Mouse (Mus musculus) small intestine, adult 2 months (tissue): ENCODE measurements around the gene Fbxo3.

Source experiments
- CTCF ChIP-seq: fragments of 200-500 bp; IDR thresholded peaks from 2 replicates; pipeline ENCODE4 v1.5.1; 2012; ENCODE audit warnings: low read depth, mild to moderate bottlenecking, control low read depth, inconsistent platforms, low read length, moderate library complexity, mixed read lengths; ENCODE audit not compliant: insufficient replicate concordance, insufficient read length; ENCODE audit errors: extremely low read depth
- POLR2A ChIP-seq: fragments of 200-500 bp; IDR thresholded peaks from 2 replicates; pipeline ENCODE4 v1.6.1; 2012; ENCODE audit warnings: low read depth, mild to moderate bottlenecking, control low read depth, inconsistent platforms, low read length, moderate library complexity

- TF ChIP-seq POLR2A (no peak), CTCF (no peak)
These were observed 36.2 kb upstream of the Fbxo3 start for GRCm38 (mm10) chr2:103991303-103991702.
